Mouse (Mus musculus) neural tube, embryonic 11.5 days (tissue): ENCODE results near the gene Mog. TPM values are rescaled to one million over a fixed set of nuclear protein-coding genes. Genes with fewer than 3 reads are reported as not detected.

ENCODE experiments used
- ATAC-seq: fragments of 200-750 bp; cut with Nextera tagmentation; 2 replicates; pipeline ENCODE4 v1.8.0; 2017; ENCODE audit warnings: moderate number of reproducible peaks, mild to moderate bottlenecking, moderate TSS enrichment, moderate library complexity; ENCODE audit not compliant: insufficient read depth, low FRiP score, low TSS enrichment
- DNase-seq: peaks from one replicate; pipeline ENCODE4 v3.0.0-alpha.2; 2015; ENCODE audit warnings: low spot score
- H3K27ac ChIP-seq: fragments of 300-500 bp; sonication (generic); 2 replicates; pipeline ENCODE4 v1.5.1; 2014; ENCODE audit warnings: low read depth, mild to moderate bottlenecking, low read length
- H3K27me3 ChIP-seq: fragments of 300-500 bp; sonication (generic); 2 replicates; pipeline ENCODE4 v1.6.1; 2014; ENCODE audit warnings: mild to moderate bottlenecking, low read length, mixed read lengths; ENCODE audit not compliant: control insufficient read depth, insufficient read depth
- H3K36me3 ChIP-seq: fragments of 300-500 bp; sonication (generic); 2 replicates; pipeline ENCODE4 v1.6.1; 2014; ENCODE audit warnings: mild to moderate bottlenecking, low read length, moderate library complexity, mixed read lengths; ENCODE audit not compliant: control insufficient read depth, insufficient read depth
- H3K4me1 ChIP-seq: fragments of 300-500 bp; sonication (generic); 2 replicates; pipeline ENCODE4 v1.6.1; 2014; ENCODE audit warnings: low read length, mixed read lengths; ENCODE audit not compliant: control insufficient read depth, insufficient read depth
- H3K4me2 ChIP-seq: fragments of 300-500 bp; sonication (generic); 2 replicates; pipeline ENCODE4 v1.6.1; 2014; ENCODE audit warnings: low read depth, mild to moderate bottlenecking, moderate library complexity
- H3K4me3 ChIP-seq: fragments of 300-500 bp; sonication (generic); 2 replicates; pipeline ENCODE4 v1.5.1; 2014; ENCODE audit warnings: low read depth, low read length
- H3K9ac ChIP-seq: fragments of 300-500 bp; sonication (generic); 2 replicates; pipeline ENCODE4 v1.6.1; 2014; ENCODE audit warnings: mild to moderate bottlenecking, low read length
- H3K9me3 ChIP-seq: fragments of 300-500 bp; sonication (generic); 2 replicates; pipeline ENCODE4 v1.6.1; 2016; ENCODE audit warnings: low read length; ENCODE audit not compliant: control insufficient read depth
- WGBS: fragments of 180-500 bp; shearing (Covaris S2); extraction: QIAGEN DNeasy Blood & Tissue Kit; methylation state at CpG from one replicate; pipeline ENCODE4 v1.1.7; 2014; 5-methylcytosine and 5-hydroxymethylcytosine counted together
- polyA plus RNA-seq: library from polyadenylated mRNA; unstranded; fragments of >200 nt; fragmentation: Nextera tagmentation; extraction: Ambion mirVana; gene quantifications from 2 replicates; pipeline ENCODE4 v1.2.1, GENCODE M21; 2014

The Mog gene
- polyA plus RNA-seq, 1 experiment from 2014 or later: 0.40 TPM

- Histone ChIP-seq H3K4me1 (peaks cover 15% of the 10 kb centered on the region), H3K9ac (no peak overlapping the region)
These were observed 24.8 kb upstream of the Mog start for GRCm38 (mm10) chr17:37047981-37048380.

GRCm38 (mm10) chr17:37047332-37047976 lies 24.3 kb upstream of the Mog start:
- Histone ChIP-seq H3K27me3 (peaks cover 9% of the 10 kb centered on the region; the same call in 1 of the 2 replicates), H3K9ac (no peak overlapping the region), H3K27ac (no peak overlapping the region), H3K36me3 (no peaks in the 10 kb centered on the region; the same call in 1 of the 2 replicates), H3K9me3 (no peaks in the 10 kb centered on the region), H3K4me2 (peak overlapping the region; percentile 94), H3K4me3 (peak overlapping the region; percentile 91), H3K4me1 (peaks cover 15% of the 10 kb centered on the region)
- ATAC-seq: no peak
- no peak for DNase-seq
- WGBS: 17% methylated on average over 19 of the region's 19 CpGs

More at GRCm38 (mm10) chr17:37047981-37048380, 24.8 kb upstream of the Mog start:
- Histone ChIP-seq H3K9me3 (no peaks in the 10 kb centered on the region), H3K4me3 (no peak overlapping the region; the same call in 1 of the 2 replicates), H3K27ac (no peak overlapping the region), H3K4me2 (0 out of 2 replicates have a peak overlapping the region, but pooled peaks have one; percentile 24), H3K36me3 (no peaks in the 10 kb centered on the region; the same call in 1 of the 2 replicates), H3K27me3 (peaks cover 9% of the 10 kb centered on the region; the same call in 1 of the 2 replicates)
- no peak for ATAC-seq
- 44% methylated on average over 3 of the region's 3 CpGs for WGBS
- no peak for DNase-seq

GRCm38 (mm10) chr17:37046312-37047112 lies 23.3 kb upstream of the Mog start:
- Histone ChIP-seq H3K27ac (peak overlapping the region; percentile 89), H3K4me2 (peak overlapping the region; percentile 94), H3K36me3 (no peaks in the 10 kb centered on the region; the same call in 1 of the 2 replicates), H3K9me3 (no peaks in the 10 kb centered on the region), H3K4me3 (peak overlapping the region; percentile 91), H3K4me1 (peaks cover 15% of the 10 kb centered on the region), H3K27me3 (peaks cover 9% of the 10 kb centered on the region; the same call in 1 of the 2 replicates), H3K9ac (peak overlapping the region; percentile 95)
- peak; percentile 49 for ATAC-seq
- under 1% methylated on average over 29 of the region's 58 CpGs for WGBS
- DNase-seq: peak; percentile 77

GRCm38 (mm10) chr17:37045611-37046311 lies 22.6 kb upstream of the Mog start, which contains the start of gene Gabbr1:
Gene Gabbr1 (plus strand): TSS chr17:37045966.
- Histone ChIP-seq H3K27me3 (peaks cover 9% of the 10 kb centered on the region; the same call in 1 of the 2 replicates), H3K27ac (peak within 1 kb of the TSS; percentile 89), H3K9me3 (no peaks in the 10 kb centered on the region), H3K4me3 (peak within 1 kb of the TSS; percentile 91), H3K4me2 (peak within 1 kb of the TSS; percentile 94), H3K4me1 (peaks cover 8% of the 10 kb centered on the region), H3K9ac (peak within 1 kb of the TSS; percentile 95), H3K36me3 (no peaks in the 10 kb centered on the region; the same call in 1 of the 2 replicates)
- under 1% methylated on average over 50 of the region's 55 CpGs for WGBS
- DNase-seq: peak; percentile 91
- peak; percentile 77 for ATAC-seq

GRCm38 (mm10) chr17:37044651-37045244 lies 21.6 kb upstream of the Mog start:
- WGBS: 83% methylated on average over 7 of the region's 7 CpGs
- Histone ChIP-seq H3K4me2 (peak overlapping the region; percentile 94), H3K27me3 (peaks cover 9% of the 10 kb centered on the region; the same call in 1 of the 2 replicates), H3K9ac (peak overlapping the region; percentile 95), H3K36me3 (no peaks in the 10 kb centered on the region; the same call in 1 of the 2 replicates), H3K9me3 (no peaks in the 10 kb centered on the region), H3K27ac (peak overlapping the region; percentile 89), H3K4me1 (peaks cover 6% of the 10 kb centered on the region), H3K4me3 (peak overlapping the region; percentile 91)
- no peak for ATAC-seq
- no peak for DNase-seq

GRCm38 (mm10) chr17:37039127-37039894 lies 16.1 kb upstream of the Mog start:
- no peak overlapping the region for H3K27ac ChIP-seq
- H3K4me1 ChIP-seq: no peaks in the 10 kb centered on the region
- ATAC-seq (no peak), DNase-seq (no peak)
- no peak overlapping the region for H3K4me3 ChIP-seq
- WGBS: 76% methylated on average over 2 of the region's 2 CpGs
- no peaks in the 10 kb centered on the region for H3K27me3 ChIP-seq
- H3K9me3 ChIP-seq: no peaks in the 10 kb centered on the region
- no peak overlapping the region for H3K4me2 ChIP-seq
- H3K36me3 ChIP-seq: no peaks in the 10 kb centered on the region
- H3K9ac ChIP-seq: no peak overlapping the region

- 77% methylated on average over 8 of the region's 8 CpGs for WGBS
- H3K4me1 ChIP-seq: no peaks in the 10 kb centered on the region
- DNase-seq (no peak), ATAC-seq (peak; percentile 32)
- no peaks in the 10 kb centered on the region for H3K36me3 ChIP-seq
- H3K9ac ChIP-seq: peak overlapping the region; percentile 59
- peak overlapping the region; percentile 43 for H3K4me2 ChIP-seq
- H3K4me3 ChIP-seq: peak overlapping the region; percentile 30
- H3K9me3 ChIP-seq: no peaks in the 10 kb centered on the region
- peak overlapping the region; percentile 93 for H3K27ac ChIP-seq
- H3K27me3 ChIP-seq: no peaks in the 10 kb centered on the region
These were observed 6.0 kb upstream of the Mog start for GRCm38 (mm10) chr17:37029162-37029561.
